Mouse (Mus musculus): ENCODE measurements around the gene Cenpm.

GRCm38 (mm10) chr15:82252097-82252496, 7.5 kb upstream of the Cenpm start, which contains the start of gene 1500009C09Rik:
- TF ChIP-seq POLR2A (IDR thresholded peaks at IDR 0.05; ENCODE audit: low read depth, low read length) (no peak), CTCF (IDR thresholded peaks at IDR 0.05; ENCODE audit: borderline replicate concordance, insufficient read depth, low read length) (no peak)

Measured in embryonic fibroblast, embryonic 13.5 days (primary cell).